Mouse (Mus musculus) limb, embryonic 12.5 days (tissue): ENCODE data around the gene Spo11. TPM values are rescaled to one million over a fixed set of nuclear protein-coding genes. Genes with fewer than 3 reads are reported as not detected.

Experiments used
- ATAC-seq: fragments of 200-750 bp; cut with Nextera tagmentation; 2 replicates; pipeline ENCODE4 v1.8.0; 2017; ENCODE audit warnings: low read depth, moderate TSS enrichment; ENCODE audit not compliant: insufficient number of reproducible peaks, insufficient read depth, low FRiP score, low TSS enrichment
- H3K27ac ChIP-seq: fragments of 300-500 bp; sonication (generic); 2 replicates; pipeline ENCODE4 v1.5.1; 2016; ENCODE audit warnings: mild to moderate bottlenecking, moderate library complexity
- H3K27me3 ChIP-seq: fragments of 300-500 bp; sonication (generic); 2 replicates; pipeline ENCODE4 v1.6.1; 2016; ENCODE audit warnings: mild to moderate bottlenecking, moderate library complexity
- H3K36me3 ChIP-seq: fragments of 300-500 bp; sonication (generic); 2 replicates; pipeline ENCODE4 v1.6.1; 2016; ENCODE audit warnings: mild to moderate bottlenecking, moderate library complexity
- H3K4me1 ChIP-seq: fragments of 300-500 bp; sonication (generic); replicated peaks from 2 replicates; pipeline ENCODE4 v1.6.1; 2016
- H3K4me2 ChIP-seq: fragments of 300-500 bp; sonication (generic); 2 replicates; pipeline ENCODE4 v1.6.1; 2016; ENCODE audit warnings: mild to moderate bottlenecking, moderate library complexity
- H3K4me3 ChIP-seq: fragments of 300-500 bp; sonication (generic); replicated peaks from 2 replicates; pipeline ENCODE4 v1.5.1; 2016; ENCODE audit warnings: mild to moderate bottlenecking
- H3K9ac ChIP-seq: fragments of 300-500 bp; sonication (generic); replicated peaks from 2 replicates; pipeline ENCODE4 v1.6.1; 2016; ENCODE audit warnings: mild to moderate bottlenecking, moderate library complexity
- H3K9me3 ChIP-seq: fragments of 300-500 bp; sonication (generic); 2 replicates; pipeline ENCODE4 v1.6.1; 2016; ENCODE audit warnings: mild to moderate bottlenecking, moderate library complexity
- WGBS: fragments of 180-500 bp; shearing (Covaris S2); methylation state at CpG from one replicate; pipeline ENCODE4 v1.1.7; 2016; 5-methylcytosine and 5-hydroxymethylcytosine counted together
- polyA plus RNA-seq: library from polyadenylated mRNA; unstranded; fragments of >200 nt; fragmentation: Nextera tagmentation; extraction: Ambion mirVana; gene quantifications from 2 replicates; pipeline ENCODE4 v1.2.1, GENCODE M21; 2016

Gene Spo11
- polyA plus RNA-seq, 1 experiment from 2014 or later: 1.6 TPM

DNA sequence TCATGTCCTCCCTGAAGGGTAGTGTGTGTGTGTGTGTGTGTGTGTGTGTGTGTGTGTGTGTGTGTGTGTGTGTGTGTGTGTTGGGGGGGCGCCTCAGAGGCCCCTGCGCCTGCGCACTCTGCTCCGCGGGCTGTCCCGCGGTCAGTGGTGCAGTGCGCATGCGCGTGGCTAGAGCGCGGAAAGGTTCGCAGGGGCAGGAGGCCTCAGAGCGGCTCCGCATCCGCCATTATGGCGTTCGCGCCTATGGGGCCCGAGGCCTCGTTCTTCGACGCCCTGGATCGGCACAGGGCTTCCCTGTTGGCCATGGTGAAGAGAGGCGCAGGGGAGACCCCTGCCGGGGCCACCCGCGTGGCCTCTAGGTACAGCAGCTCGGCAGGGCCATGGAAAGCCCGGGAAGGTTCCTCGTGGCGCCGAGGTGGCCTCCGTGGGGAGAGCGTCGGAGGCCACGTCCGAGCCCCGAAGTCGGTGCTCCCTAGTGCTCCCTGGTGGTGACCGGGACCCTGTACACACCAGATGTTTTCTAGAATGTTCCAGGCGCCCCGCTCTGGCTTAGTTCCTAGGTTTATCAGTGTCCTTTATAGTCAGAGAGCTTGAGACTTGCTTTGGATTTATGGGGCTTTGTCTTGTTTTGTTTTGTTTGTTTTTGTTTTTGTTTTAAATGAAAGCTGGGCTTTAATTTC, 2.3 kb downstream of the Spo11 start:
- H3K9ac ChIP-seq: no peak overlapping the region
- H3K27ac ChIP-seq: no peak overlapping the region
- WGBS: 94% methylated on average over 42 of the region's 43 CpGs
- no peaks in the 10 kb centered on the region for H3K36me3 ChIP-seq
- H3K4me1 ChIP-seq: peaks cover 21% of the 10 kb centered on the region
- peaks cover 8% of the 10 kb centered on the region for H3K9me3 ChIP-seq
- H3K27me3 ChIP-seq: no peaks in the 10 kb centered on the region
- no peak overlapping the region for H3K4me2 ChIP-seq
- no peak for ATAC-seq
- no peak overlapping the region for H3K4me3 ChIP-seq

- WGBS: 76% methylated on average over 9 of the region's 9 CpGs
- peaks cover 10% of the 10 kb centered on the region; the same call in 1 of the 2 replicates for H3K4me1 ChIP-seq
- H3K9ac ChIP-seq: no peak overlapping the region
Measured at GRCm38 (mm10) chr2:172982776-172983561, 5.5 kb downstream of the Spo11 start.

DNA sequence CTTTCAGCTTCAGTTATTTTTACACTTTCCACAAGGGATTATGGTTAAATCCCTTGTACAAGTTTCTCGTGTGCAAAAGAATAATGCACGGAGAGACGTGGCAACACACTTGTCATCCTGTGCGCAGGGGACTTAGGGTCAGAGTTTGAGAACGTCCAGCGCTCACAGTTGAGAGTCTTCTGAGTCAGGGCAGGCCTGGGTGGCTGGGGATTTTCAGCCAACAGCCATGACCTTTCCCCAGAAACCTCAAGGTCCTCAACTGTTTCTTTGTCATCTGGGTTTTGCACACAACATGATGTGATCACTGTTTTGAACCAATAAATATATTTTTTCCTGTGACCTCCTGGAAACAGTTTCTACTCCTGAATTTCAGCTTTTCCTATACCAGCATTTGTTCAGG, 12.7 kb downstream of the Spo11 start:
- WGBS: 76% methylated on average over 6 of the region's 6 CpGs
- ATAC-seq: no peak
- no peak overlapping the region for H3K9ac ChIP-seq
- no peaks in the 10 kb centered on the region for H3K9me3 ChIP-seq
- no peak overlapping the region for H3K27ac ChIP-seq
- H3K27me3 ChIP-seq: no peaks in the 10 kb centered on the region; the same call in none of the 2 replicates
- H3K36me3 ChIP-seq: no peaks in the 10 kb centered on the region
- no peak overlapping the region for H3K4me3 ChIP-seq
- H3K4me1 ChIP-seq: 0 out of 2 replicates have a peak, but pooled peaks cover 7% of the 10 kb centered on the region
- H3K4me2 ChIP-seq: no peak overlapping the region

More at GRCm38 (mm10) chr2:172982776-172983561, 5.5 kb downstream of the Spo11 start:
- H3K27ac ChIP-seq: no peak overlapping the region
- H3K36me3 ChIP-seq: no peaks in the 10 kb centered on the region
- H3K4me3 ChIP-seq: no peak overlapping the region
- no peaks in the 10 kb centered on the region; the same call in 1 of the 2 replicates for H3K27me3 ChIP-seq
- ATAC-seq: no peak
- no peak overlapping the region for H3K4me2 ChIP-seq
- peaks cover 8% of the 10 kb centered on the region for H3K9me3 ChIP-seq

- Histone ChIP-seq H3K4me1 (peaks cover 11% of the 10 kb centered on the region; the same call in 1 of the 2 replicates), H3K9me3 (no peaks in the 10 kb centered on the region), H3K9ac (no peak overlapping the region), H3K4me2 (no peak overlapping the region), H3K27me3 (no peaks in the 10 kb centered on the region; the same call in 1 of the 2 replicates), H3K4me3 (no peak overlapping the region), H3K27ac (no peak overlapping the region), H3K36me3 (no peaks in the 10 kb centered on the region)
- ATAC-seq: no peak
- 11% methylated on average over 4 of the region's 4 CpGs for WGBS
Measured at GRCm38 (mm10) chr2:172996207-172996606, 18.7 kb downstream of the Spo11 start.

DNA sequence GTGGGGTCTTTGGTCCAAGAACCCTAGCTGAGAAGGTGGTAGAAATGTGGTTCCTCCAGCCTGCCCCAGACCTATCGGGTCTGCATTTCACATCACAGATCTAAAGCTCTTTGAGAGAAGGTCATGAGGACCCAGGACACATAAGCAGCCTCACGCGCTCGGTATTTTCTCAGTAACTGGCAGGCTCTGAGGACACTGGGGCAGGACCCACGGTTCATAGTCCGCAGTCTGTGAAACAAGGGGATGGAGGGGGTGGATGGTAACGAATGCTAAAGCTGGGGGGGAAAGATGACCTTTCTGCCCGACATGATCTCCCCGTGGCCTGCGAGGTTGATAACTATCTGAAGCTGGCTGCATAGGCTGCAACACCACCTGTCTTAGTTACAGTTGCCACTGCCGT, 20.2 kb downstream of the Spo11 start:
- no peak for ATAC-seq
- Histone ChIP-seq H3K4me3 (no peak overlapping the region), H3K9me3 (no peaks in the 10 kb centered on the region), H3K36me3 (peaks cover 9% of the 10 kb centered on the region), H3K4me1 (peaks cover 20% of the 10 kb centered on the region), H3K4me2 (no peak overlapping the region), H3K27me3 (no peaks in the 10 kb centered on the region; the same call in 1 of the 2 replicates), H3K27ac (no peak overlapping the region), H3K9ac (no peak overlapping the region)
- WGBS: 66% methylated on average over 11 of the region's 11 CpGs

GRCm38 (mm10) chr2:172998478-172998877, 21.0 kb downstream of the Spo11 start:
- WGBS: 61% methylated on average over 7 of the region's 7 CpGs
- peaks cover 20% of the 10 kb centered on the region for H3K4me1 ChIP-seq

DNA sequence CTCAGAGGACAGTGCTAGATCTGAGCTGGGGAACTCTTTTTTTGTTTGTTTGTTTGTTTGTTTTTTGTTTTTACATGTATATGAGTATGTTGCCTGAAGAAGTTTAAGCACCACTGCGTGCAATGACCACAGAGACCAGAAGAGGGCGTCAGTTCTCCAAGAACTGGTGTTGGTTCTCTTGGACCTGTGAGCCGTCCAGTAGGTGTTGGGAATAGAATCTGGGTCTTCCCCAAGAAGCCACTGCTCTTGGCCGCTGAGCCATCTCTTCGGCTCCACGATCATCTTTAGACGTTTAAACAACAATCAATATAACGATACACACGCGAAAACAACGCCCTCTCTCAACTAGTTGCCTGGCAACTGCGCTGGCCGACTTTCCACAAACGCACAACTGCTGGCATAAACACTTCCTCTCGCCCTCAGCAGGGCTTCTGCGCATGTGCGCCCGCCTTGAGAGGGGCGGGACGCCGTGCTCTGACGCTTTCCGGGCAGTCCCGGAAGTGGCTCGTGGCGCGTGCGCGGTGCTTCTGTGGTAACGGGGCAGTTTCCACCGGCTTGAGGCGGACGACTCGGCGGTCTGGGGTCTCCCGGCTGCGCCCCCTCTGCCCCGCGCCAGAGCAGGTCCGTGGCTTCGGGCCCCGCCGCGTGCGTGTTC, 22.3 kb downstream of the Spo11 start, which contains the start of gene Rae1:
Rae1 (plus strand) TSS at position 488 of the 655 bp plus-strand sequence.
- H3K36me3 ChIP-seq: peaks cover 29% of the 10 kb centered on the region
- peak within 1 kb of the TSS; percentile 98 for H3K4me3 ChIP-seq
- H3K9ac ChIP-seq: peak within 1 kb of the TSS; percentile 97
- H3K4me1 ChIP-seq: peaks cover 20% of the 10 kb centered on the region
- H3K9me3 ChIP-seq: no peaks in the 10 kb centered on the region
- peak within 1 kb of the TSS; percentile 95 for H3K27ac ChIP-seq
- H3K27me3 ChIP-seq: no peaks in the 10 kb centered on the region; the same call in 1 of the 2 replicates
- under 1% methylated on average over 45 of the region's 45 CpGs for WGBS
- peak within 1 kb of the TSS; percentile 92 for H3K4me2 ChIP-seq
- ATAC-seq: peak; percentile 93

More at GRCm38 (mm10) chr2:172998478-172998877, 21.0 kb downstream of the Spo11 start:
- no peak for ATAC-seq
- Histone ChIP-seq H3K4me3 (no peak overlapping the region), H3K9ac (no peak overlapping the region), H3K9me3 (no peaks in the 10 kb centered on the region), H3K27ac (no peak overlapping the region), H3K4me2 (no peak overlapping the region), H3K36me3 (peaks cover 16% of the 10 kb centered on the region), H3K27me3 (no peaks in the 10 kb centered on the region; the same call in 1 of the 2 replicates)

DNA sequence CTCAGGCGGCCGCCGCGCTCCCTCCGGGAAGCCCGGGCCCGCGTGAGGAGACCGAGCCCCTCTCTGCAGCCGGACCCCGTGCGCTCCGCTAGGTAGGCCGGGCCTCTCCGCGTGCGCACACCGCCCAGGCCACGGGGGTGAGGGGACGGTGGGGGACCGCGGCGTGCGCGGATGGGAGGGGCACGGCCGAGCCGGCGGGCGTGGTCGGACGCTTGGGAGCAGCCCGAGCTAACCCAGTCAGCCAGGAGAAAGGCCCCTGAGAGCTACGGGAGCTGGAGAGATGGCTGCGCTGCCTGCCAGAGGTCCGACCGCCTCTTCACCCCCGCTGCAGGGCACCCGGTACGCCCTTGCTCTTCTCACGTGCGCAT, 22.8 kb downstream of the Spo11 start:
- H3K4me2 ChIP-seq: peak overlapping the region; percentile 92
- H3K4me3 ChIP-seq: peak overlapping the region; percentile 98
- peak; percentile 81 for ATAC-seq
- H3K4me1 ChIP-seq: peaks cover 20% of the 10 kb centered on the region
- H3K36me3 ChIP-seq: peaks cover 34% of the 10 kb centered on the region
- H3K9me3 ChIP-seq: no peaks in the 10 kb centered on the region
- 1% methylated on average over 42 of the region's 42 CpGs for WGBS
- peak overlapping the region; percentile 97 for H3K9ac ChIP-seq
- no peaks in the 10 kb centered on the region; the same call in 1 of the 2 replicates for H3K27me3 ChIP-seq
- H3K27ac ChIP-seq: peak overlapping the region; percentile 95

DNA sequence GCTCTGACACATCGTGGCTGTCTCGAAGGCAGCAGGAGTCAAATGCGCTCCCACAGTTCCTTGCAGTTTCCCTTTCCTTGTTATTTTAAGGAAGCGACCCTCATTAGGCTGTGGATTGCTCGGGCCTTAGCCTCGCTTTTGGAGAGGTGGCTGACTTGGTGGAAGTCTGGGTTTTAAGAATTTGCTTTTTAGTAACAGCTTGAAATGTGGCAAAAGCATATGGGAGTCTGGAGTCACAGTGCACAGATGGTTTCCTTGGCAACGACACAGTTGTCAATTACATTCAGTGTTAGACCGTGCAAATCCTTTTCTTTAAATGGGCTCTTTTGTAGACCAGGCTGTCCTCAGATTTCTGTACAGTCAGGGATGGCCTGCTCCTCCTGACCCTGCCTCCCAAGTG, 23.4 kb downstream of the Spo11 start:
- Histone ChIP-seq H3K4me1 (peaks cover 16% of the 10 kb centered on the region), H3K27ac (peak overlapping the region; percentile 95; the same call in 1 of the 2 replicates), H3K4me3 (peak overlapping the region; percentile 98), H3K36me3 (peaks cover 37% of the 10 kb centered on the region), H3K9me3 (no peaks in the 10 kb centered on the region), H3K27me3 (no peaks in the 10 kb centered on the region; the same call in 1 of the 2 replicates), H3K9ac (peak overlapping the region; percentile 97), H3K4me2 (peak overlapping the region; percentile 92)
- WGBS: 23% methylated on average over 8 of the region's 8 CpGs
- ATAC-seq: no peak

DNA sequence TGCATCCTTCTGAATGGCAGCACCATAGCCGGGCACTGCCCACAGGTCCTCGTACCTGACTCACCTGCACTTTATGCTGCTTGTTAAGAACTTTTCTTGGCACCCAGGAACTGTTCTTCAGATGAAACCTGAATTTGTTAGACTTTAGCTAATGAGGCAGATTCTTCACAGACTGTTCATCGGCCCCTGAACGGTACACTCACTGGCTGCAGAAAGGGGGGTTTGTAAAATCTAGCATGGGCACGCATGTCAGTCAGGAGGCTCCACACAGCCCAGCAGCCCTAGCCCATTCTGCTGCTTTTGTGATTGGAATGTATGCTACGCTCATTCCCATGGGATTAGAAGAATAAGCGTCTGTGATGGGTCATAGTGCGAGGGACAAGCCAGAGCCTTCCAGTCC, 26.2 kb downstream of the Spo11 start:
- Histone ChIP-seq H3K27ac (no peak overlapping the region), H3K4me1 (peaks cover 14% of the 10 kb centered on the region), H3K4me2 (no peak overlapping the region), H3K9ac (no peak overlapping the region), H3K27me3 (no peaks in the 10 kb centered on the region), H3K36me3 (peaks cover 64% of the 10 kb centered on the region), H3K4me3 (no peak overlapping the region), H3K9me3 (no peaks in the 10 kb centered on the region)
- WGBS: 95% methylated on average over 8 of the region's 8 CpGs
- no peak for ATAC-seq
